Mouse (Mus musculus) MEL (cell line): ENCODE results near the gene Olfr803.

Experiments used
- BHLHE40 ChIP-seq: IDR thresholded peaks from 2 replicates; pipeline ENCODE4 v1.6.1; 2012; ENCODE audit warnings: low read depth, mild to moderate bottlenecking, inconsistent platforms, low read length, improper control_type of control experiment, borderline replicate concordance
- EP300 ChIP-seq, 2 experiments: IDR thresholded peaks; 2 replicates each; pipeline ENCODE4 v1.6.1; 2011; ENCODE audit warnings: improper control_type of control experiment in 2 of 2, low read length in 2 of 2, low read depth in 1 of 2, mild to moderate bottlenecking in 1 of 2
- ETS1 ChIP-seq: IDR thresholded peaks from 2 replicates; pipeline ENCODE4 v1.6.1; 2012; ENCODE audit warnings: low read depth, mild to moderate bottlenecking, inconsistent platforms, low read length, improper control_type of control experiment, moderate library complexity

GRCm38 (mm10) chr10:129729275-129729674 lies 35.2 kb upstream of the Olfr803 start, which contains the start of gene Olfr805:
- TF ChIP-seq EP300 (IDR thresholded peaks at IDR 0.05; ENCODE audit: low read depth in 1 of 2, low read length in 2 of 2) (no peak), ETS1 (no peak), BHLHE40 (no peak)
